Mouse (Mus musculus) C2C12 (cell line): ENCODE measurements around the gene Adcy3.

ENCODE experiments used
- CTCF ChIP-seq: IDR thresholded peaks from one replicate; pipeline ENCODE4 v1.5.1; 2011; ENCODE audit not compliant: control insufficient read depth, insufficient read depth, insufficient read length
- FOSL1 ChIP-seq: IDR thresholded peaks from one replicate; pipeline ENCODE4 v1.8.0; 2011; ENCODE audit warnings: mild to moderate bottlenecking, low read length; ENCODE audit not compliant: poor library complexity, insufficient read depth, severe bottlenecking
- MAX ChIP-seq: IDR thresholded peaks from one replicate; pipeline ENCODE4 v1.6.1; 2011; ENCODE audit warnings: mild to moderate bottlenecking, control low read depth
- MYOD1 ChIP-seq: IDR thresholded peaks from one replicate; pipeline ENCODE4 v1.6.1; 2011; ENCODE audit warnings: low read depth; ENCODE audit not compliant: control insufficient read depth, insufficient read length
- MYOG ChIP-seq: IDR thresholded peaks from one replicate; pipeline ENCODE4 v1.6.1; 2011; ENCODE audit not compliant: control insufficient read depth, insufficient read length; ENCODE audit errors: extremely low read depth

- TF ChIP-seq CTCF, result no peak
- no peak for TF ChIP-seq MYOD1
- TF ChIP-seq MYOG, result no peak
- no peak for TF ChIP-seq MAX
- TF ChIP-seq FOSL1, result no peak
Observed at GRCm38 (mm10) chr12:4127346-4127745, 5.6 kb upstream of the Adcy3 start.
